Mouse (Mus musculus) embryonic facial prominence, embryonic 11.5 days (tissue): ENCODE measurements around the gene Ngp. TPM values are rescaled to one million over a fixed set of nuclear protein-coding genes. Genes with fewer than 3 reads are reported as not detected.

ENCODE experiments used
- ATAC-seq: fragments of 200-750 bp; cut with Nextera tagmentation; replicated peaks from 2 replicates; pipeline ENCODE4 v1.8.0; 2017; ENCODE audit warnings: low read depth; ENCODE audit not compliant: insufficient number of reproducible peaks, low FRiP score, low TSS enrichment
- DNase-seq: peaks from one replicate; pipeline ENCODE4 v3.0.0-alpha.2; 2015; ENCODE audit warnings: low spot score
- H3K27ac ChIP-seq: fragments of 300-500 bp; sonication (generic); replicated peaks from 2 replicates; pipeline ENCODE4 v1.5.1; 2014; ENCODE audit warnings: mild to moderate bottlenecking, low read depth, low read length, control low read depth
- H3K27me3 ChIP-seq: fragments of 300-500 bp; sonication (generic); 2 replicates; pipeline ENCODE4 v1.6.1; 2014; ENCODE audit warnings: mild to moderate bottlenecking, low read length, moderate library complexity, mixed read lengths; ENCODE audit not compliant: control insufficient read depth, insufficient read depth
- H3K36me3 ChIP-seq: fragments of 300-500 bp; sonication (generic); replicated peaks from 2 replicates; pipeline ENCODE4 v1.6.1; 2014; ENCODE audit warnings: low read depth, mild to moderate bottlenecking, low read length, moderate library complexity, mixed read lengths; ENCODE audit not compliant: control insufficient read depth, insufficient read depth
- H3K4me1 ChIP-seq: fragments of 300-500 bp; sonication (generic); 2 replicates; pipeline ENCODE4 v1.6.1; 2014; ENCODE audit warnings: low read length, mixed read lengths; ENCODE audit not compliant: control insufficient read depth, insufficient read depth
- H3K4me2 ChIP-seq: fragments of 300-500 bp; sonication (generic); 2 replicates; pipeline ENCODE4 v1.6.1; 2014; ENCODE audit warnings: low read depth, mild to moderate bottlenecking, control low read depth, low read length, moderate library complexity
- H3K4me3 ChIP-seq: fragments of 300-500 bp; sonication (generic); 2 replicates; pipeline ENCODE4 v1.5.1; 2014; ENCODE audit warnings: low read depth, low read length, control low read depth
- H3K9ac ChIP-seq: fragments of 300-500 bp; sonication (generic); replicated peaks from 2 replicates; pipeline ENCODE4 v1.6.1; 2014; ENCODE audit warnings: mild to moderate bottlenecking, control low read depth, low read length
- H3K9me3 ChIP-seq: fragments of 300-500 bp; sonication (generic); replicated peaks from 2 replicates; pipeline ENCODE4 v1.6.1; 2016; ENCODE audit warnings: mild to moderate bottlenecking, low read length, inconsistent platforms, mixed read lengths; ENCODE audit not compliant: control insufficient read depth
- WGBS: fragments of 180-500 bp; shearing (Covaris S2); extraction: QIAGEN DNeasy Blood & Tissue Kit; methylation state at CpG from one replicate; pipeline ENCODE4 v1.1.7; 2014; 5-methylcytosine and 5-hydroxymethylcytosine counted together
- polyA plus RNA-seq: library from polyadenylated mRNA; unstranded; fragments of >200 nt; fragmentation: Nextera tagmentation; extraction: Ambion mirVana; gene quantifications from 2 replicates; pipeline ENCODE4 v1.2.1, GENCODE M21; 2014

Ngp gene
- polyA plus RNA-seq, 1 experiment from 2014 or later = 1.5 TPM

DNA sequence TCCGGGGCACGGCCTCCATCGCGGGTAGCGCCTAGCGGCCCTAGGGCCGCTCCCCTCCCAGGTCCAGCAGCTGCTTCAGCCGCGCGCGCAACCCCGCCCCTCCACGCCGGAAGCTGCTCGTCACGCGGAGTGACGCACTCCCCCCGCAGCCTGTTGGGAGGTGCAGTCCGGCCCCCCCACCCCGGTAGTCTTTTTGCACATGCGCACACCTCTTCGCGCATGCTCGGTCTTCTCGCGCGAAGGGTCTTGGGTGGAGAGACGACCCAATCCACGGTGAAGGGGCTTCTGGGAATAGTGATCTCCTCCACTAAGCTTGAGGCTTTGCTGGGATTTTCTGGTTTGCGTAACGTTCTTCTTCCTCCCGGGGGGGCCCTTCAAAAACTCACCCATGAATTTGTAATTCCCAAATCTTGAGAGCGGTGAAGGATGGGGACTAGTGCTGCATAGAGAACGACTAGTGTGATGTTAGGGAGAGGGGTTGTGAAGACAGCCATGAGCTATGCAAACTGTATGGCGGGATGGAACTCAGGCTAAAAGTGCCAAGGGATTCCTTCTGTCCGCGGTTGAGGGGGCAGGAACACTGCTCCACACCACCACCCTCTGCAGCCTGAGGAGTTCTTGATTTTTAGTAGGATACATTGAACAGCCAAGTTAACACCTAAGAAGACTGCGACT, 11.3 kb upstream of the Ngp start, which contains the start of gene Ptpn23:
Ptpn23 (minus strand) TSS at position 115 of the 675 bp plus-strand sequence.
- Histone ChIP-seq H3K9ac (peak within 1 kb of the TSS; percentile 79), H3K4me3 (peak within 1 kb of the TSS; percentile 73), H3K4me2 (peak within 1 kb of the TSS; percentile 83), H3K27ac (peak within 1 kb of the TSS; percentile 22), H3K4me1 (no peaks in the 10 kb centered on the region), H3K9me3 (no peaks in the 10 kb centered on the region), H3K27me3 (no peaks in the 10 kb centered on the region), H3K36me3 (no peaks in the 10 kb centered on the region)
- WGBS = under 1% methylated on average over 39 of the region's 39 CpGs
- DNase-seq = peak; percentile 99
- ATAC-seq = peak; percentile 91

DNA sequence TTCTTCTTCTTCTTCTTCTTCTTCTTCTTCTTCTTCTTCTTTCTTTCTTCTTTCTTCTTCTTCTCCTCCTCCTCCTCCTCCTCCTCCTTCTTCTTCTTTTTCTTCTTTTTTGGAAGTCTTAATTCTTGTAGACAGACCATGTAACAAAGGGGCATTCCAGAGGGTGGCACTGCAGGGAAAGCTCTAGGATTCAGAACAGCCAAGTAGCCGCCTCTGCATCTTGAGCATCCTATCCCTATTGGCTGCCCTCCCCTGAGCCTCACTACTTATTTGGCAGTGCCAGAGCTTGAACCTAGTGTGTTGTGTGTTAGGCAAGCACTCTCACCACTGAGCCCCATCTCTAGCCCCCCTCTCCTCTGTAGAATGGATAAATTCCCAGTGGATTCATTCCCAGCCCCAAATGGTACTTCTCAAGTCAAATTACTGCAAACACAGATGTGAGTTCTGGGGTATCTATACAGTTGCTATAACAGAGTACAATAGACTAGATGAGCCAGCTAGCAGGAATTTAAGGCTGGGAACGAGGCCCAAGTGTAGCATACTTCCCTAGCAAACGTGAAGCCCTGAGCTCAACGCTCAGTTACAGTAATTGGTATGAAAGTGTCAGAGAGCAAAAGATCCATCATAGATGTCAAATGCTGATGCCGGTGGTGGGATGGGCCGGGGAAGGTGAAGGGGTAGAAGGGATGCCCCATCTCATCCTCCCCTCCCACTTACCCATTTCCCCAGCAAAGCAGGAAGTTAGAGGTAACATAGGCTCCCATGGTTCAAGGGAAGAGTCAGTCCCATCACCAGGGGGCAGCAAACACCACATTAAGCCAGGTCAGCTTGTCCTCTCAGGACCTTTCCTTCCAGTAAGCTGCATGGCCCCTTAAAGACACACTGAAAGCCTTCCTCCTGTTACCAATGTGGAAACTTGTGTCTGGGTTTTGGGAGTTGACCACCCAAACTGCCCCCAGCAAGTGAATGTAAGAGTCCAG, 8.3 kb upstream of the Ngp start:
- H3K4me3 ChIP-seq = no peak overlapping the region
- no peaks in the 10 kb centered on the region for H3K9me3 ChIP-seq
- H3K9ac ChIP-seq = no peak overlapping the region
- DNase-seq = peak; percentile 88
- H3K27me3 ChIP-seq = no peaks in the 10 kb centered on the region
- no peak overlapping the region for H3K27ac ChIP-seq
- 44% methylated on average over 6 of the region's 6 CpGs for WGBS
- no peak for ATAC-seq
- H3K4me1 ChIP-seq = no peaks in the 10 kb centered on the region
- H3K4me2 ChIP-seq = no peak overlapping the region
- H3K36me3 ChIP-seq = no peaks in the 10 kb centered on the region

GRCm38 (mm10) chr9:110412926-110413325, 6.6 kb upstream of the Ngp start:
- Histone ChIP-seq H3K9ac (no peak overlapping the region), H3K4me3 (no peak overlapping the region), H3K36me3 (no peaks in the 10 kb centered on the region), H3K9me3 (no peaks in the 10 kb centered on the region), H3K27me3 (no peaks in the 10 kb centered on the region), H3K4me1 (no peaks in the 10 kb centered on the region), H3K27ac (no peak overlapping the region), H3K4me2 (no peak overlapping the region)
- no peak for DNase-seq
- 80% methylated on average over 7 of the region's 7 CpGs for WGBS
- no peak for ATAC-seq

DNA sequence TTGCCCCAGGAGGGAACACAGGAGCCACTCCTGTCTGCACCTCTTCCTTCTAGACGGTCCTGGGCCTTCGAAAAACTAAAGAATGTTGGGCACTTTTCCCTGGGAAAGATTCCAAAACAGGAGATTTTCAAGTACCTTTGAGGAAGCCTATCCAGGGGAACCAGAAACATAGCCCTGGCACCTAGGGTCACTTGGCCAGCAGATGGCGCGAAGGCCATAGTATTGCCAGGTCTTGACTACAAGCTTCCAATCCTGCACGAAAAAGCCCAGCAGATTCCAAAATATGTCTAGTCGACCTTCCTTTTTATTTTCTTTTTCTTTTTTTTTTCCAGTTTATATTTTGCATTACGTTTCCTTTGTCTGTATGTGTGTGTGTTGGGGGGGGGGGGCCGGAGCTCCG, 5.8 kb upstream of the Ngp start:
- no peak for ATAC-seq
- Histone ChIP-seq H3K9me3 (no peaks in the 10 kb centered on the region), H3K9ac (no peak overlapping the region), H3K4me2 (no peak overlapping the region), H3K36me3 (no peaks in the 10 kb centered on the region), H3K4me3 (no peak overlapping the region), H3K27me3 (no peaks in the 10 kb centered on the region), H3K4me1 (no peaks in the 10 kb centered on the region), H3K27ac (no peak overlapping the region)
- peak; percentile 57 for DNase-seq
- WGBS = 58% methylated on average over 9 of the region's 9 CpGs

- Histone ChIP-seq H3K9me3 (no peaks in the 10 kb centered on the region), H3K4me3 (no peak overlapping the region), H3K9ac (no peak overlapping the region), H3K27me3 (no peaks in the 10 kb centered on the region), H3K4me1 (no peaks in the 10 kb centered on the region), H3K27ac (no peak overlapping the region), H3K36me3 (peaks cover 2% of the 10 kb centered on the region; the same call in 1 of the 2 replicates), H3K4me2 (no peak overlapping the region)
- ATAC-seq = no peak
- no peak for DNase-seq
- 85% methylated on average over 8 of the region's 8 CpGs for WGBS
Observed at GRCm38 (mm10) chr9:110431241-110431640, 11.7 kb downstream of the Ngp start.

- DNase-seq = no peak
- H3K4me2 ChIP-seq = no peak overlapping the region
- H3K36me3 ChIP-seq = peaks cover 2% of the 10 kb centered on the region; the same call in 1 of the 2 replicates
- H3K27ac ChIP-seq = no peak overlapping the region
- no peak overlapping the region for H3K9ac ChIP-seq
- H3K27me3 ChIP-seq = no peaks in the 10 kb centered on the region
- no peak for ATAC-seq
- 95% methylated on average over 2 of the region's 2 CpGs for WGBS
- no peaks in the 10 kb centered on the region for H3K9me3 ChIP-seq
- no peaks in the 10 kb centered on the region for H3K4me1 ChIP-seq
- no peak overlapping the region for H3K4me3 ChIP-seq
Observed at GRCm38 (mm10) chr9:110433045-110433444, 13.5 kb downstream of the Ngp start.

- DNase-seq = no peak
- WGBS = 92% methylated on average over 11 of the region's 11 CpGs
- no peak for ATAC-seq
Observed at GRCm38 (mm10) chr9:110436041-110436440, 16.5 kb downstream of the Ngp start.

DNA sequence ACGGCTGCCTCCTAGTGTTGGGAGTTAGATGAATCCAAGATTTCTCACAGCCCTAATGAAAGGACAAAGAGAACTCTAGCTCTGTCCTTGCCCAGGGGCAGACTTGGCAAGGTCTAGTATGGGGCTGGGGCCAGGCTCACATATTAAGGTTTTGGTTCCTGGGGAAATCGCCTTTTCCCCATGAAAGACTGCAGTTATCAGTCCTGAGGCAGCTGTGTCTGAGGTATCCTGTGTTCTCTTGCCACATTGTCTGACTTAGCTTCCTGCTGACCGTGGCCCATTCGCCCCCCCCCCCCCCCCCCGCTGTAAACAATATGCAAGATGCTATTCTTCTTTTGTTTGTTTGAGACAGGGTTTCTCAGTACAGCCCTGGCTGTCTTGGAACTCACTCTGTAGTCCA, 20.5 kb downstream of the Ngp start:
- H3K36me3 ChIP-seq = no peaks in the 10 kb centered on the region
- H3K27ac ChIP-seq = no peak overlapping the region
- no peaks in the 10 kb centered on the region for H3K4me1 ChIP-seq
- ATAC-seq (no peak), DNase-seq (no peak)
- H3K27me3 ChIP-seq = no peaks in the 10 kb centered on the region
- no peak overlapping the region for H3K4me3 ChIP-seq
- WGBS = 67% methylated on average over 5 of the region's 5 CpGs
- no peaks in the 10 kb centered on the region for H3K9me3 ChIP-seq
- H3K4me2 ChIP-seq = no peak overlapping the region
- H3K9ac ChIP-seq = no peak overlapping the region

More at GRCm38 (mm10) chr9:110436041-110436440, 16.5 kb downstream of the Ngp start:
- no peak overlapping the region for H3K4me2 ChIP-seq
- no peaks in the 10 kb centered on the region for H3K4me1 ChIP-seq
- H3K27ac ChIP-seq = no peak overlapping the region
- H3K36me3 ChIP-seq = no peaks in the 10 kb centered on the region
- no peaks in the 10 kb centered on the region for H3K9me3 ChIP-seq
- no peak overlapping the region for H3K4me3 ChIP-seq
- no peaks in the 10 kb centered on the region for H3K27me3 ChIP-seq
- no peak overlapping the region for H3K9ac ChIP-seq
